Mouse (Mus musculus) liver, postnatal 0 days (tissue): ENCODE results near the gene Cds2. TPM values are rescaled to one million over a fixed set of nuclear protein-coding genes. Genes with fewer than 3 reads are reported as not detected.

ENCODE experiments used
- ATAC-seq: fragments of 200-750 bp; cut with Nextera tagmentation; 2 replicates; pipeline ENCODE4 v1.8.0; 2017; ENCODE audit warnings: mild to moderate bottlenecking, moderate library complexity
- DNase-seq: peaks from one replicate; pipeline ENCODE4 v3.0.0-alpha.2; 2016
- H3K27ac ChIP-seq: fragments of 300-500 bp; sonication (generic); 2 replicates; pipeline ENCODE4 v1.5.1; 2014; ENCODE audit warnings: antibody characterized with exemption, moderate library complexity, mild to moderate bottlenecking, low read depth
- H3K27me3 ChIP-seq: fragments of 300-500 bp; sonication (generic); 2 replicates; pipeline ENCODE4 v1.6.1; 2014; ENCODE audit warnings: low read length, control low read depth, mixed read lengths; ENCODE audit not compliant: insufficient read depth
- H3K36me3 ChIP-seq: fragments of 300-500 bp; sonication (generic); replicated peaks from 2 replicates; pipeline ENCODE4 v1.6.1; 2014; ENCODE audit warnings: mild to moderate bottlenecking, control low read depth, low read length, moderate library complexity, mixed read lengths; ENCODE audit not compliant: insufficient read depth
- H3K4me1 ChIP-seq: fragments of 300-500 bp; sonication (generic); 2 replicates; pipeline ENCODE4 v1.6.1; 2014; ENCODE audit warnings: antibody characterized with exemption, mild to moderate bottlenecking, control low read depth; ENCODE audit not compliant: insufficient read depth
- H3K4me2 ChIP-seq: fragments of 300-500 bp; sonication (generic); 2 replicates; pipeline ENCODE4 v1.6.1; 2014; ENCODE audit warnings: low read depth, mild to moderate bottlenecking, low read length, moderate library complexity, mixed read lengths
- H3K4me3 ChIP-seq: fragments of 300-500 bp; sonication (generic); 2 replicates; pipeline ENCODE4 v1.5.1; 2014; ENCODE audit warnings: low read depth, low read length
- H3K9ac ChIP-seq: fragments of 300-500 bp; sonication (generic); replicated peaks from 2 replicates; pipeline ENCODE4 v1.6.1; 2014; ENCODE audit warnings: mild to moderate bottlenecking, moderate library complexity
- H3K9me3 ChIP-seq: fragments of 300-500 bp; sonication (generic); 2 replicates; pipeline ENCODE4 v1.6.1; 2016; ENCODE audit warnings: mild to moderate bottlenecking, control low read depth, low read length, mixed read lengths
- CTCF ChIP-seq: sonication (generic); IDR thresholded peaks from 2 replicates; pipeline ENCODE4 v1.5.1; 2016; ENCODE audit warnings: antibody characterized with exemption, low read depth
- EP300 ChIP-seq: IDR thresholded peaks from 2 replicates; pipeline ENCODE4 v1.6.1; 2016; ENCODE audit warnings: antibody characterized with exemption, low read depth, mild to moderate bottlenecking
- WGBS: fragments of 180-500 bp; shearing (Covaris S2); extraction: QIAGEN DNeasy Blood & Tissue Kit; methylation state at CpG from one replicate; pipeline ENCODE4 v1.1.7; 2014; ENCODE audit not compliant: insufficient replicate concordance; 5-methylcytosine and 5-hydroxymethylcytosine counted together
- polyA plus RNA-seq: library from polyadenylated mRNA; unstranded; fragments of >200 nt; fragmentation: Nextera tagmentation; extraction: Ambion mirVana; gene quantifications from 2 replicates; pipeline ENCODE4 v1.2.1, GENCODE M21; 2015

Cds2 gene
- polyA plus RNA-seq, 1 experiment from 2014 or later: 10.5 TPM

- H3K4me3 ChIP-seq: no peak overlapping the region
These were observed 9.9 kb downstream of the Cds2 start for GRCm38 (mm10) chr2:132272694-132273389.

GRCm38 (mm10) chr2:132275527-132275926 is 12.6 kb downstream of the Cds2 start:
- H3K27me3 ChIP-seq: no peaks in the 10 kb centered on the region
- no peak overlapping the region for H3K4me3 ChIP-seq
- ATAC-seq (no peak), DNase-seq (no peak)
- H3K4me2 ChIP-seq: no peak overlapping the region
- WGBS: 71% methylated on average over 4 of the region's 4 CpGs
- no peaks in the 10 kb centered on the region for H3K36me3 ChIP-seq
- no peaks in the 10 kb centered on the region for H3K9me3 ChIP-seq
- no peak overlapping the region for H3K9ac ChIP-seq
- no peak overlapping the region for H3K27ac ChIP-seq
- H3K4me1 ChIP-seq: peaks cover 24% of the 10 kb centered on the region
- TF ChIP-seq EP300 (no peak), CTCF (peak; percentile 45)

More at GRCm38 (mm10) chr2:132272694-132273389, 9.9 kb downstream of the Cds2 start:
- H3K9me3 ChIP-seq: no peaks in the 10 kb centered on the region
- 29% methylated on average over 6 of the region's 6 CpGs for WGBS
- H3K4me2 ChIP-seq: no peak overlapping the region
- no peaks in the 10 kb centered on the region for H3K36me3 ChIP-seq
- peaks cover 29% of the 10 kb centered on the region for H3K4me1 ChIP-seq
- H3K9ac ChIP-seq: no peak overlapping the region
- no peak for ATAC-seq
- H3K27me3 ChIP-seq: no peaks in the 10 kb centered on the region
- no peak for DNase-seq
- H3K27ac ChIP-seq: no peak overlapping the region
- TF ChIP-seq EP300 (no peak), CTCF (no peak)

GRCm38 (mm10) chr2:132276249-132276648 is 13.3 kb downstream of the Cds2 start:
- Histone ChIP-seq H3K9me3 (no peaks in the 10 kb centered on the region), H3K4me2 (no peak overlapping the region), H3K27ac (no peak overlapping the region), H3K36me3 (no peaks in the 10 kb centered on the region), H3K9ac (no peak overlapping the region), H3K4me3 (no peak overlapping the region), H3K4me1 (peaks cover 19% of the 10 kb centered on the region), H3K27me3 (no peaks in the 10 kb centered on the region)
- no peak for ATAC-seq
- TF ChIP-seq CTCF (no peak), EP300 (no peak)
- DNase-seq: no peak
- 66% methylated on average over 4 of the region's 4 CpGs for WGBS

GRCm38 (mm10) chr2:132278273-132278853 is 15.4 kb downstream of the Cds2 start:
- Histone ChIP-seq H3K9me3 (no peaks in the 10 kb centered on the region), H3K9ac (no peak overlapping the region), H3K36me3 (no peaks in the 10 kb centered on the region), H3K4me3 (no peak overlapping the region), H3K27me3 (no peaks in the 10 kb centered on the region), H3K27ac (no peak overlapping the region), H3K4me1 (peaks cover 28% of the 10 kb centered on the region), H3K4me2 (no peak overlapping the region)
- DNase-seq (no peak), ATAC-seq (no peak)
- WGBS: 70% methylated on average over 8 of the region's 8 CpGs
- no peak for TF ChIP-seq EP300
- TF ChIP-seq CTCF: no peak

DNA sequence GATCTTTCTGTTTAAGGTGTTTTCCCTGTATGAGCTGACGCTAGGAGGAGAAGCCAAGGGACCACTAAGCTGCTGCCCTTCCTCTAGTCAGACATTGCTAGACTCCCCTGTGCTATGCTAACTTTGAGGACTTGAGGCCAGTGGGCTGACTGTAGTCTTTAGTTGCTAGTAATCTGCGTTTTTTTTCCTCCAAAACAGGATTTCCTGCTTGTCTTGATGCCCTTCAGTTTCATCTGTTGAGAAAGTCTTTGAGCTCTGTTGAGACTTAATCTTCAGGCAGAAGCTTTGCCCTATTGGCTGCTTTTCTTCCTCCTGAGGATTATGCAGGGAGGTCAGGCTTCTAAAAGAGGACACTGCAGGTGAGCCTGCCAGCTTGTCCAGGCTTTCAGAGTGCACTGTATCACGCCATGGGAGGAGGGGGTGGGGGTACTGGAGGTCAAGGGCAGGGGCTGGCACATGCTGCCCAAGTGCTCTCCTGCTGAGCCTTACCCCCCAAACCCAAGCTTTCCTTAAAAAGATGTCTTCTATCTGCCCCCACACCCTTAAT is 16.5 kb downstream of the Cds2 start:
- Histone ChIP-seq H3K27me3 (no peaks in the 10 kb centered on the region), H3K9ac (no peak overlapping the region), H3K4me1 (peaks cover 38% of the 10 kb centered on the region), H3K4me2 (no peak overlapping the region), H3K36me3 (no peaks in the 10 kb centered on the region), H3K27ac (peak overlapping the region; percentile 18; the same call in 1 of the 2 replicates), H3K9me3 (no peaks in the 10 kb centered on the region), H3K4me3 (no peak overlapping the region)
- TF ChIP-seq EP300 (no peak), CTCF (no peak)
- ATAC-seq: no peak
- WGBS: 46% methylated on average over 3 of the region's 3 CpGs
- no peak for DNase-seq

GRCm38 (mm10) chr2:132279978-132280377 is 17.0 kb downstream of the Cds2 start:
- Histone ChIP-seq H3K9me3 (no peaks in the 10 kb centered on the region), H3K4me1 (peaks cover 42% of the 10 kb centered on the region), H3K9ac (no peak overlapping the region), H3K27ac (peak overlapping the region; percentile 18; the same call in 1 of the 2 replicates), H3K27me3 (no peaks in the 10 kb centered on the region), H3K4me2 (no peak overlapping the region), H3K4me3 (no peak overlapping the region), H3K36me3 (no peaks in the 10 kb centered on the region)
- no peak for TF ChIP-seq CTCF
- TF ChIP-seq EP300: no peak
- WGBS: 72% methylated on average over 4 of the region's 4 CpGs
- ATAC-seq (no peak), DNase-seq (no peak)
